Mouse (Mus musculus): ENCODE results near the gene Tmem176a.

Gene Tmem176a

DNA sequence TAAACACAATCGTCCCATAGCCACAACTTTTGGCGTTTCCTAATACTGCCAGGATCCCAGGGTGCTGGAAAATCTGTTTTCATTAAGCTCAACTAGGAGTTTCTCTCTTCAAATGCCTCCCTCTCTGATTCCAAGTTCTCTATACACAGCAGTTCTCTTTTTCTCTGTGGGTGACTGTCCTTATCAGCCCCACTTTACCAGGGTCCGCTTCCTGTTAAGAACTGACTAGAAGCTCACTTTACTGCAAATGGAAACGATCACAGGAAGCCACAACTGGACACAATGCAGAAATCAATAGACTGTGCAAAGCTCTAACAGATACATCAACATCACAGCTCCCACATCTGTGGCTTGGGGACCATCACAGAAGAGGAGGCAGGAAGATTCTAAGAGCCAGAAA, 53.5 kb downstream of the Tmem176a start:
- DNase-seq (ENCODE audit: low spot score in 2 of 2), result no peak

DNA sequence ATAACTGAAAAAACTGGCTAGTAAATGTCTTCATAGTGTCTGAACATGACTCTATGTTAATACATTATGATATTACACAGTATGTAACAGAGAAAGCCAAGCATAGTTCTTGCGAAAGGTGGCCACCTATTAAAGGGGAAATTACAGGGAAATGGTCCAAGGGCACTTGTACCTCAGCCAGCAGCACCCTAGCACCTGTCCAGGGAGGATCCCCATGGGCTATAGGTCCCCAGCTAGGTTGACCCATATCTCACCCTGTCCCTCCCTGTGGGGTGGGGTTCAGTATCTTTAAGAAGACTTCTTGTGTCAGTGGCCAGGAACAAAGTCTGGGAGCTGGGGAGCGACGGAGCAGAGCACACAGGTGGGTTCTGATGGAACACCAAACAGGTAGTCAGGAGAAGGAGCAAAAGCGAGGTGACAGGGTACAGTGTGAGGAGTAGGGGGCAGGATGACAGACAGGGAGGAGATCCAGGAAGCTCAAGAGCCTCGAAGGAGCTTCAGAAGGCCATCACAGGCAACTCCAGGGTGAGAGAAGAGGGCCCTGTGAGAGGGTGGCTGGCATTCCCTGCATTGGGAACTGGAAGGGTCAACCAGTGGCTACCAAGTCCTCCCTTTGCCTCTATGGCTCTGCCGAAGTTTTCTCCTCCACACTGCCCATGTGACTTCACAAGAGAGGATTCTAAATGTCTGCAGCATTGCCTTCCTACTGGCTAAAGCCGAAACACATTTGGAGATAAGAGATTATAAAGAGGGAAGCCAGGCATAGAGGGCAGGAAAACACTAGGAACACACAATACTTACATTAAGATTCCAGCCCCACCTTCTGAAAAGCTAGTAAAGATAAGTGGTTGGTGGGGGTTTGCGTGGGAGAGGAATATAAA, 54.5 kb downstream of the Tmem176a start:
- no peak for DNase-seq (ENCODE audit: low spot score in 2 of 2)

- DNase-seq (ENCODE audit: low spot score in 2 of 2), result no peak
Observed at GRCm38 (mm10) chr6:48895941-48896340, 55.2 kb downstream of the Tmem176a start.

All from cerebellum, postnatal 4 days (tissue).